Mouse (Mus musculus) forebrain, embryonic 11.5 days (tissue): ENCODE measurements at regions not wholly inside any gene's neighbourhood (a gene's known extent, or its start where the extent isn't known, plus 50 kb on each side); places are given as distances from the start of the nearest gene placed in this dataset.

Experiments used
- ATAC-seq: fragments of 200-750 bp; cut with Nextera tagmentation; replicated peaks from 2 replicates; pipeline ENCODE4 v1.8.0; 2017; ENCODE audit warnings: moderate TSS enrichment; ENCODE audit not compliant: low FRiP score
- DNase-seq: peaks from one replicate; pipeline ENCODE4 v3.0.0-alpha.2; 2017; ENCODE audit warnings: low spot score
- H3K27ac ChIP-seq: fragments of 300-500 bp; sonication (generic); 2 replicates; pipeline ENCODE4 v1.5.1; 2014; ENCODE audit warnings: low read depth, low read length
- H3K27me3 ChIP-seq: fragments of 300-500 bp; sonication (generic); 2 replicates; pipeline ENCODE4 v1.6.1; 2014; ENCODE audit warnings: mild to moderate bottlenecking, low read length, mixed read lengths; ENCODE audit not compliant: control insufficient read depth, insufficient read depth
- H3K36me3 ChIP-seq: fragments of 300-500 bp; sonication (generic); 2 replicates; pipeline ENCODE4 v1.6.1; 2014; ENCODE audit warnings: mild to moderate bottlenecking, low read length, moderate library complexity, mixed read lengths; ENCODE audit not compliant: control insufficient read depth, insufficient read depth
- H3K4me1 ChIP-seq: fragments of 300-500 bp; sonication (generic); replicated peaks from 2 replicates; pipeline ENCODE4 v1.6.1; 2014; ENCODE audit warnings: low read length, mixed read lengths; ENCODE audit not compliant: control insufficient read depth, insufficient read depth
- H3K4me2 ChIP-seq: fragments of 300-500 bp; sonication (generic); 2 replicates; pipeline ENCODE4 v1.6.1; 2014; ENCODE audit warnings: low read depth, mild to moderate bottlenecking, low read length, moderate library complexity, mixed read lengths; ENCODE audit not compliant: severe bottlenecking
- H3K4me3 ChIP-seq: fragments of 300-500 bp; sonication (generic); 2 replicates; pipeline ENCODE4 v1.5.1; 2014; ENCODE audit warnings: low read depth, low read length
- H3K9ac ChIP-seq: fragments of 300-500 bp; sonication (generic); 2 replicates; pipeline ENCODE4 v1.6.1; 2014; ENCODE audit warnings: low read length
- H3K9me3 ChIP-seq: fragments of 300-500 bp; sonication (generic); 2 replicates; pipeline ENCODE4 v1.6.1; 2016; ENCODE audit warnings: low read length, mixed read lengths; ENCODE audit not compliant: control insufficient read depth
- WGBS: fragments of 180-500 bp; shearing (Covaris S2); extraction: QIAGEN DNeasy Blood & Tissue Kit; methylation state at CpG from one replicate; pipeline ENCODE4 v1.1.7; 2014; 5-methylcytosine and 5-hydroxymethylcytosine counted together

- peak; percentile 79 for DNase-seq
Observed at GRCm38 (mm10) chr9:41766533-41766920, 357.6 kb downstream of the Sorl1 start.

GRCm38 (mm10) chr9:41765816-41766532 lies 358.1 kb downstream of the Sorl1 start:
- Histone ChIP-seq H3K4me2 (no peak overlapping the region), H3K9ac (no peak overlapping the region), H3K36me3 (no peaks in the 10 kb centered on the region), H3K4me1 (no peaks in the 10 kb centered on the region), H3K27ac (peak overlapping the region; percentile 21; the same call in 1 of the 2 replicates), H3K4me3 (no peak overlapping the region), H3K9me3 (no peaks in the 10 kb centered on the region), H3K27me3 (no peaks in the 10 kb centered on the region)
- 84% methylated on average over 6 of the region's 6 CpGs for WGBS
- no peak for DNase-seq
- no peak for ATAC-seq

More at GRCm38 (mm10) chr9:41766533-41766920, 357.6 kb downstream of the Sorl1 start:
- H3K4me2 ChIP-seq: no peak overlapping the region
- H3K36me3 ChIP-seq: no peaks in the 10 kb centered on the region
- no peaks in the 10 kb centered on the region for H3K9me3 ChIP-seq
- H3K9ac ChIP-seq: no peak overlapping the region
- no peaks in the 10 kb centered on the region for H3K4me1 ChIP-seq
- 0 out of 2 replicates have a peak overlapping the region, but pooled peaks have one; percentile 21 for H3K27ac ChIP-seq
- H3K27me3 ChIP-seq: no peaks in the 10 kb centered on the region
- ATAC-seq: peak; percentile 69
- no peak overlapping the region for H3K4me3 ChIP-seq
- 17% methylated on average over 4 of the region's 4 CpGs for WGBS

GRCm38 (mm10) chr9:41761050-41761576 lies 363.0 kb downstream of the Sorl1 start:
- WGBS: 82% methylated on average over 3 of the region's 3 CpGs
- ATAC-seq: no peak

GRCm38 (mm10) chr9:41754434-41755002 lies 369.6 kb downstream of the Sorl1 start:
- Histone ChIP-seq H3K9ac (no peak overlapping the region), H3K9me3 (no peaks in the 10 kb centered on the region), H3K4me3 (no peak overlapping the region), H3K4me1 (no peaks in the 10 kb centered on the region), H3K27ac (no peak overlapping the region), H3K4me2 (no peak overlapping the region), H3K27me3 (no peaks in the 10 kb centered on the region), H3K36me3 (no peaks in the 10 kb centered on the region)
- DNase-seq (no peak), ATAC-seq (no peak)
- 81% methylated on average over 6 of the region's 6 CpGs for WGBS

More at GRCm38 (mm10) chr9:41761050-41761576, 363.0 kb downstream of the Sorl1 start:
- Histone ChIP-seq H3K4me2 (no peak overlapping the region), H3K9me3 (no peaks in the 10 kb centered on the region), H3K4me1 (no peaks in the 10 kb centered on the region), H3K9ac (no peak overlapping the region), H3K36me3 (no peaks in the 10 kb centered on the region), H3K27me3 (no peaks in the 10 kb centered on the region), H3K4me3 (no peak overlapping the region), H3K27ac (no peak overlapping the region)
- no peak for DNase-seq

- 87% methylated on average over 5 of the region's 5 CpGs for WGBS
- H3K4me2 ChIP-seq: no peak overlapping the region
- no peak overlapping the region for H3K9ac ChIP-seq
- no peaks in the 10 kb centered on the region for H3K27me3 ChIP-seq
- no peaks in the 10 kb centered on the region for H3K9me3 ChIP-seq
- no peak overlapping the region for H3K27ac ChIP-seq
- ATAC-seq (no peak), DNase-seq (no peak)
- no peak overlapping the region for H3K4me3 ChIP-seq
- H3K4me1 ChIP-seq: no peaks in the 10 kb centered on the region
- H3K36me3 ChIP-seq: no peaks in the 10 kb centered on the region
Observed at GRCm38 (mm10) chr9:41745979-41746647, 378.0 kb downstream of the Sorl1 start.

GRCm38 (mm10) chr9:41741500-41741899 lies 382.6 kb downstream of the Sorl1 start:
- Histone ChIP-seq H3K27me3 (no peaks in the 10 kb centered on the region), H3K4me1 (peaks cover 10% of the 10 kb centered on the region; the same call in 1 of the 2 replicates), H3K9ac (no peak overlapping the region), H3K27ac (no peak overlapping the region), H3K4me3 (no peak overlapping the region), H3K9me3 (no peaks in the 10 kb centered on the region), H3K4me2 (no peak overlapping the region), H3K36me3 (no peaks in the 10 kb centered on the region)
- no peak for ATAC-seq
- 92% methylated on average over 5 of the region's 5 CpGs for WGBS
- DNase-seq: no peak

GRCm38 (mm10) chr9:41740536-41740935 lies 383.6 kb downstream of the Sorl1 start:
- no peak for ATAC-seq
- WGBS: 92% methylated on average over 8 of the region's 8 CpGs
- peaks cover 10% of the 10 kb centered on the region; the same call in 1 of the 2 replicates for H3K4me1 ChIP-seq
- H3K9me3 ChIP-seq: no peaks in the 10 kb centered on the region
- H3K27ac ChIP-seq: no peak overlapping the region
- H3K4me2 ChIP-seq: no peak overlapping the region
- no peaks in the 10 kb centered on the region for H3K27me3 ChIP-seq
- no peak overlapping the region for H3K4me3 ChIP-seq
- no peaks in the 10 kb centered on the region for H3K36me3 ChIP-seq
- DNase-seq: no peak
- no peak overlapping the region for H3K9ac ChIP-seq

- Histone ChIP-seq H3K9me3 (no peaks in the 10 kb centered on the region), H3K4me2 (peak overlapping the region; percentile 50; the same call in 1 of the 2 replicates), H3K4me3 (no peak overlapping the region), H3K27me3 (no peaks in the 10 kb centered on the region), H3K9ac (no peak overlapping the region), H3K27ac (peak overlapping the region; percentile 95), H3K4me1 (peaks cover 13% of the 10 kb centered on the region), H3K36me3 (no peaks in the 10 kb centered on the region)
- DNase-seq (no peak), ATAC-seq (no peak)
- 25% methylated on average over 6 of the region's 6 CpGs for WGBS
Observed at GRCm38 (mm10) chr9:41737671-41738070, 386.4 kb downstream of the Sorl1 start.
